19 mouse cellular contexts compared by ENCODE assay signal in the genomic region with DNA sequence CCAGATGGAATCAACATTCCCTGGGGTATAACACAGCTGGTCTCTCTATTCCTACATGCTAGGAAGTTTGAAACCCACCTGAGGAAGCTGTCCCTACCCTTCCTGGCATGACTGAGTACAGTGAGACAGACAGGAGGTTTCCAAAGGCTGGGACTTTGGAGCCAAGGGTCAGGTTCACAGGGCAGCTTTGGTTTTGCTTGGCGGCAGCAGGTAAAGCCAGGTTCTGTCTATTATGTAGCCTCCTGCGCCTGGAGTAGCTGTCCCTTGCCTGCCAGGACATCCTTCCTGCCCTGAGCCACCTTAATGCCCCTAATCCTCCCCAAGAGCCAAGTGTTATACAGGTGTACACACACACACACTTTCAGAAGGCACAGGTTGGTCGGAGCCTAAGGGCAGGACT. TPM values are rescaled to one million over a fixed set of nuclear protein-coding genes. Genes with fewer than 3 reads are reported as not detected.
DNase-seq lines count a peak whose midpoint lies in the region; ATAC-seq lines count a peak whose summit lies in the region.
"Had no signal": no experiment of that assay in that cellular context is flagged by ENCODE, and none has a peak within 500 bp of the region (broad histone marks: within the 10 kb centered on the region; RNA-seq: fewer than 3 reads in every experiment).

No protein-coding gene starts in this region.

- H3K27ac ChIP-seq in liver, embryonic 13.5 days = peak overlapping the region; percentile 23; the same call in 1 of the 2 replicates
- H3K27ac ChIP-seq in liver, embryonic 11.5 days (ENCODE audit: low read depth, low read length) = no peak overlapping the region
- H3K27ac ChIP-seq: hindbrain, embryonic 14.5 days; kidney, postnatal 0 days had no signal

- H3K4me1 ChIP-seq in liver, embryonic 13.5 days (replicated peaks) = peaks cover 50% of the 10 kb centered on the region
- peaks cover 42% of the 10 kb centered on the region for H3K4me1 ChIP-seq in liver, embryonic 11.5 days (replicated peaks; ENCODE audit: control insufficient read depth, insufficient read depth, low read length)

- H3K9me3 ChIP-seq in liver, embryonic 13.5 days (replicated peaks) = no peaks in the 10 kb centered on the region
- H3K9me3 ChIP-seq in liver, embryonic 11.5 days (ENCODE audit: control insufficient read depth, low read length) = no peaks in the 10 kb centered on the region

- peaks cover 29% of the 10 kb centered on the region for H3K27me3 ChIP-seq in liver, embryonic 13.5 days
- H3K27me3 ChIP-seq in liver, embryonic 11.5 days (replicated peaks; ENCODE audit: control insufficient read depth, insufficient read depth, low read length) = no peaks in the 10 kb centered on the region

- no peak overlapping the region for H3K9ac ChIP-seq in liver, embryonic 13.5 days
- H3K9ac ChIP-seq in liver, embryonic 11.5 days (ENCODE audit: low read depth, low read length) = no peak overlapping the region
- H3K9ac ChIP-seq: hindbrain, embryonic 14.5 days had no signal

- no peak overlapping the region for H3K4me2 ChIP-seq in liver, embryonic 13.5 days
- H3K4me2 ChIP-seq in liver, embryonic 11.5 days = no peak overlapping the region
- H3K4me2 ChIP-seq: hindbrain, embryonic 14.5 days had no signal

- H3K36me3 ChIP-seq in liver, embryonic 13.5 days = 0 out of 2 replicates have a peak, but pooled peaks cover 5% of the 10 kb centered on the region
- H3K36me3 ChIP-seq in liver, embryonic 11.5 days (ENCODE audit: control insufficient read depth, insufficient read depth, low read length) = no peaks in the 10 kb centered on the region; the same call in 1 of the 2 replicates

- ATAC-seq in liver, embryonic 13.5 days (ENCODE audit: low read depth) = no peak
- no peak for ATAC-seq in liver, embryonic 11.5 days (replicated peaks; ENCODE audit: low FRiP score)
- ATAC-seq: forebrain, embryonic 16.5 days had no signal

- peak; percentile 70 for DNase-seq in heart, adult 11 months
- DNase-seq in heart, postnatal 36 days = no peak
- DNase-seq in liver, embryonic 13.5 days = no peak
- no peak for DNase-seq in liver, embryonic 11.5 days (ENCODE audit: low spot score)
- DNase-seq in kidney, postnatal 10 days = peak; percentile 28
- DNase-seq in spleen, adult 12 weeks (ENCODE audit: low spot score) = no peak
- DNase-seq in cerebellum, postnatal 25 days = no peak
- DNase-seq in right cerebral cortex, postnatal 36 days (ENCODE audit: low spot score in 2 of 2) = no peak
- DNase-seq: adrenal gland, adult 8-10 months; cerebellum, adult 11 months; heart, adult 18-20 months; layer of hippocampus, adult 9-11 months; midbrain, embryonic 14.5 days; spleen, adult 18-20 months; thymus, postnatal 14 days had no signal

- intact Hi-C loops in heart, postnatal 36 days (cut with DNase I) = no loop called here

- 64% methylated on average over 3 of the region's 3 CpGs for WGBS in liver, embryonic 13.5 days (ENCODE audit: insufficient replicate concordance)
- WGBS in liver, embryonic 11.5 days = 76% methylated on average over 3 of the region's 3 CpGs

- no peak overlapping the region for H3K4me3 ChIP-seq in liver, embryonic 13.5 days (replicated peaks)
- H3K4me3 ChIP-seq in liver, embryonic 11.5 days (ENCODE audit: low read depth, low read length) = no peak overlapping the region
- H3K4me3 ChIP-seq: erythroblast, embryonic 14.5 days had no signal

RNA-seq across cellular contexts. Expression of gene Rps6ka1, which starts 5.7 kb away (rescaled TPM):
- total RNA-seq in heart, postnatal 36 days (2021) = 1 to 10 TPM; 5.1 to 6.4 TPM
- polyA plus RNA-seq in liver, embryonic 13.5 days (2015; fragmentation: Nextera tagmentation; extraction: Ambion mirVana) = 50.3 and 54.2 TPM in 2 replicates
- 66.5 and 74.7 TPM in 2 replicates for polyA plus RNA-seq in liver, embryonic 11.5 days (2014; fragmentation: Nextera tagmentation; extraction: Ambion mirVana)

Comparison
In these comparisons a context has a peak if more than half of its experiments do, and no peak if none do; other contexts are left out.
1. DNase-seq: peak in heart, adult 11 months (single experiment) and kidney, postnatal 10 days (single experiment); none in heart, postnatal 36 days (0 of 2), liver, embryonic 13.5 days (single experiment), liver, embryonic 11.5 days (single experiment), spleen, adult 12 weeks (single experiment), cerebellum, postnatal 25 days (0 of 2) and right cerebral cortex, postnatal 36 days (0 of 2).